10 mouse cellular contexts compared by ENCODE assay signal in genomic region chr1:72256381-72257256, GRCm38 (mm10). TPM values are rescaled to one million over a fixed set of nuclear protein-coding genes. Genes with fewer than 3 reads are reported as not detected.
A peak's percentile ranks its signal among the peaks of the same experiment; 100 is the strongest.
DNase-seq lines count a peak whose midpoint lies in the region; ATAC-seq and TF ChIP-seq lines count a peak whose summit lies in the region.
"Had no signal": no experiment of that assay in that cellular context is flagged by ENCODE, and none has a peak within 500 bp of the region (broad histone marks: within the 10 kb centered on the region; RNA-seq: fewer than 3 reads in every experiment).

No protein-coding gene starts in this region.

- peaks cover 3% of the 10 kb centered on the region for H3K4me1 ChIP-seq in intestine, embryonic 15.5 days (replicated peaks)
- H3K4me1 ChIP-seq in intestine, postnatal 0 days (replicated peaks; ENCODE audit: control insufficient read depth, insufficient read depth, low read length): no peaks in the 10 kb centered on the region
- H3K4me1 ChIP-seq in limb, embryonic 15.5 days: peaks cover 15% of the 10 kb centered on the region

- no peaks in the 10 kb centered on the region for H3K36me3 ChIP-seq in intestine, embryonic 15.5 days
- H3K36me3 ChIP-seq in intestine, postnatal 0 days (ENCODE audit: control insufficient read depth, insufficient read depth): no peaks in the 10 kb centered on the region
- H3K36me3 ChIP-seq in limb, embryonic 15.5 days: peaks cover 4% of the 10 kb centered on the region

- no peaks in the 10 kb centered on the region for H3K9me3 ChIP-seq in intestine, embryonic 15.5 days
- H3K9me3 ChIP-seq in intestine, postnatal 0 days (ENCODE audit: control insufficient read depth): no peaks in the 10 kb centered on the region
- no peaks in the 10 kb centered on the region for H3K9me3 ChIP-seq in limb, embryonic 15.5 days

- H3K4me3 ChIP-seq in intestine, embryonic 15.5 days (replicated peaks): no peak overlapping the region
- no peak overlapping the region for H3K4me3 ChIP-seq in intestine, postnatal 0 days (ENCODE audit: low read depth, low read length)
- no peak overlapping the region for H3K4me3 ChIP-seq in limb, embryonic 15.5 days

- H3K9ac ChIP-seq in intestine, embryonic 15.5 days: no peak overlapping the region
- H3K9ac ChIP-seq in intestine, postnatal 0 days (ENCODE audit: low read depth, low read length): no peak overlapping the region
- H3K9ac ChIP-seq in limb, embryonic 15.5 days: no peak overlapping the region
- H3K9ac ChIP-seq: liver, embryonic 14.5 days had no signal

- intact Hi-C loops in left cerebral cortex, postnatal 25 days (cut with DNase I): no loop called here

- H3K27ac ChIP-seq in intestine, embryonic 15.5 days: no peak overlapping the region
- H3K27ac ChIP-seq in intestine, postnatal 0 days (ENCODE audit: low read depth, low read length): no peak overlapping the region
- 0 out of 2 replicates have a peak overlapping the region, but pooled peaks have one; percentile 93 for H3K27ac ChIP-seq in limb, embryonic 15.5 days

- no peak for ATAC-seq in intestine, embryonic 15.5 days
- ATAC-seq in intestine, postnatal 0 days: no peak
- no peak for ATAC-seq in limb, embryonic 15.5 days (ENCODE audit: insufficient number of reproducible peaks, low FRiP score, low TSS enrichment, low read depth)
- ATAC-seq: intestine, embryonic 16.5 days had no signal

- TF ChIP-seq CTCF in intestine, postnatal 0 days (IDR thresholded peaks at IDR 0.05; ENCODE audit: low read depth): no peak

- 84% methylated on average over 9 of the region's 9 CpGs for WGBS in intestine, embryonic 15.5 days
- 84% methylated on average over 9 of the region's 9 CpGs for WGBS in intestine, postnatal 0 days
- 77% methylated on average over 9 of the region's 9 CpGs for WGBS in limb, embryonic 15.5 days

- H3K4me2 ChIP-seq in intestine, embryonic 15.5 days (replicated peaks): peak overlapping the region; percentile 57; the same call in 1 of the 2 replicates
- H3K4me2 ChIP-seq in intestine, postnatal 0 days (replicated peaks; ENCODE audit: low read depth): no peak overlapping the region
- H3K4me2 ChIP-seq in limb, embryonic 15.5 days: no peak overlapping the region

- H3K27me3 ChIP-seq in intestine, embryonic 15.5 days (replicated peaks): no peaks in the 10 kb centered on the region
- no peaks in the 10 kb centered on the region for H3K27me3 ChIP-seq in intestine, postnatal 0 days (replicated peaks; ENCODE audit: control insufficient read depth, insufficient read depth, low read length)
- H3K27me3 ChIP-seq in limb, embryonic 15.5 days: no peaks in the 10 kb centered on the region

- peak; percentile 21 for DNase-seq in Muller cell, postnatal 12 days (ENCODE audit: inconsistent ontology term)
- DNase-seq in brain, adult 2 months (ENCODE audit: low read depth, low spot score): peak; percentile 61
- no peak for DNase-seq in left cerebral cortex, postnatal 25 days (ENCODE audit: low spot score in 2 of 2)
- DNase-seq in layer of hippocampus, adult 9-10 months (ENCODE audit: low spot score): no peak

RNA-seq across cellular contexts. Expression of gene Pecr, which starts 27.5 kb away (rescaled TPM):
- 57.7 and 65.5 TPM in 2 replicates for polyA plus RNA-seq in intestine, embryonic 15.5 days (2015; fragmentation: Nextera tagmentation; extraction: Ambion mirVana)
- 67.9 and 88.6 TPM in 2 replicates for polyA plus RNA-seq in intestine, postnatal 0 days (2015; fragmentation: Nextera tagmentation; extraction: Ambion mirVana)
- polyA plus RNA-seq in limb, embryonic 15.5 days (2015; fragmentation: Nextera tagmentation; extraction: Ambion mirVana): 33.3 and 35.7 TPM in 2 replicates
- total RNA-seq in left cerebral cortex, postnatal 25 days (2021): 1 to 10 TPM; 3.3 to 4.1 TPM

RNA-seq across cellular contexts. Expression of gene Tmem169, which starts 27.6 kb away (rescaled TPM):
- polyA plus RNA-seq in intestine, embryonic 15.5 days (2015; fragmentation: Nextera tagmentation; extraction: Ambion mirVana): 2.8 and 3.0 TPM in 2 replicates
- polyA plus RNA-seq in intestine, postnatal 0 days (2015; fragmentation: Nextera tagmentation; extraction: Ambion mirVana): 1.3 TPM in 2 replicates
- 3.3 and 3.5 TPM in 2 replicates for polyA plus RNA-seq in limb, embryonic 15.5 days (2015; fragmentation: Nextera tagmentation; extraction: Ambion mirVana)
- 10 to 100 TPM; 21.4 to 25.3 TPM for total RNA-seq in left cerebral cortex, postnatal 25 days (2021)
- polyA plus RNA-seq: spleen, adult 2 months had no signal

RNA-seq across cellular contexts. Expression of gene Mreg, which starts 44.5 kb away (rescaled TPM):
- polyA plus RNA-seq in intestine, embryonic 15.5 days (2015; fragmentation: Nextera tagmentation; extraction: Ambion mirVana): 8.5 and 9.4 TPM in 2 replicates
- 26.6 and 37.7 TPM in 2 replicates for polyA plus RNA-seq in intestine, postnatal 0 days (2015; fragmentation: Nextera tagmentation; extraction: Ambion mirVana)
- 5.4 and 5.6 TPM in 2 replicates for polyA plus RNA-seq in limb, embryonic 15.5 days (2015; fragmentation: Nextera tagmentation; extraction: Ambion mirVana)
- total RNA-seq in left cerebral cortex, postnatal 25 days (2021): 1 to 10 TPM; 3.5 to 4.6 TPM

RNA-seq across cellular contexts. Expression of gene Xrcc5, which starts 50.6 kb away (rescaled TPM):
- polyA plus RNA-seq in intestine, embryonic 15.5 days (2015; fragmentation: Nextera tagmentation; extraction: Ambion mirVana): 36.7 and 39.2 TPM in 2 replicates
- 14.0 and 14.3 TPM in 2 replicates for polyA plus RNA-seq in intestine, postnatal 0 days (2015; fragmentation: Nextera tagmentation; extraction: Ambion mirVana)
- polyA plus RNA-seq in limb, embryonic 15.5 days (2015; fragmentation: Nextera tagmentation; extraction: Ambion mirVana): 35.4 and 35.9 TPM in 2 replicates
- total RNA-seq in left cerebral cortex, postnatal 25 days (2021): 10 to 100 TPM; 12.7 to 15.2 TPM

Comparison
In these comparisons a context has a peak if more than half of its experiments do, and no peak if none do; other contexts are left out.
1. DNase-seq: peak in Muller cell, postnatal 12 days (single experiment) and brain, adult 2 months (single experiment); none in left cerebral cortex, postnatal 25 days (0 of 2) and layer of hippocampus, adult 9-10 months (single experiment).